Mouse (Mus musculus) C2C12 (cell line): Measurements from ENCODE around the gene Tra2b.

Experiments used
- CEBPB ChIP-seq: IDR thresholded peaks from one replicate; pipeline ENCODE4 v1.6.1; 2011; ENCODE audit warnings: low read depth, mild to moderate bottlenecking, control low read depth, moderate library complexity
- CTCF ChIP-seq: IDR thresholded peaks from one replicate; pipeline ENCODE4 v1.5.1; 2011; ENCODE audit not compliant: control insufficient read depth, insufficient read depth, insufficient read length
- FOSL1 ChIP-seq: IDR thresholded peaks from one replicate; pipeline ENCODE4 v1.8.0; 2011; ENCODE audit warnings: mild to moderate bottlenecking, low read length; ENCODE audit not compliant: poor library complexity, insufficient read depth, severe bottlenecking
- MAX ChIP-seq: IDR thresholded peaks from one replicate; pipeline ENCODE4 v1.6.1; 2011; ENCODE audit warnings: mild to moderate bottlenecking, control low read depth
- MYOD1 ChIP-seq: IDR thresholded peaks from one replicate; pipeline ENCODE4 v1.6.1; 2011; ENCODE audit warnings: low read depth; ENCODE audit not compliant: control insufficient read depth, insufficient read length
- MYOG ChIP-seq: IDR thresholded peaks from one replicate; pipeline ENCODE4 v1.6.1; 2011; ENCODE audit not compliant: control insufficient read depth, insufficient read length; ENCODE audit errors: extremely low read depth
- USF1 ChIP-seq: IDR thresholded peaks from one replicate; pipeline ENCODE4 v1.6.1; 2011; ENCODE audit warnings: low read depth, mild to moderate bottlenecking, control low read depth, moderate library complexity

GRCm38 (mm10) chr16:22241376-22242238 lies 24.2 kb downstream of the Tra2b start:
- TF ChIP-seq CTCF (no peak), MAX (no peak), FOSL1 (no peak), CEBPB (no peak), USF1 (no peak), MYOG (no peak), MYOD1 (no peak)
